Comparison of ENCODE assay signal across 8 mouse cellular contexts in the genomic region with DNA sequence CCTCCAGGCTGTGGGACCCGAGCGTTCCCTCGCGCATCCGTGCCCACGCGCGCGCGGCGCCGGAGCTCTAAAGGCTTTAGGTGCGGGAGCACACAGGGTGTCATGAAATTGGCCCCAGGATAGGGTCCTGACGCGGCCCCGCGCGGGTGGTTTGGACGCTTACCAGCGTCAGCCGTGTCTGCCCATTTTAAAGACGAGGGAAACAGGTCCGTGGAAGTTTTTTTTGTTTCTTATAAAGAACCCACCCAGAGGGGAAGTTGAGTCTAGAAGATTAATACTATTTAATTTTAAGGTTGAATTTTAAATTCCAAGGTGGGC. TPM values are rescaled to one million over a fixed set of nuclear protein-coding genes. Genes with fewer than 3 reads are reported as not detected.
DNase-seq lines count a peak whose midpoint lies in the region; ATAC-seq and TF ChIP-seq lines count a peak whose summit lies in the region.

No protein-coding gene starts in this region.

- no peak for ATAC-seq in lung, embryonic 14.5 days (ENCODE audit: insufficient read depth)
- peak; percentile 13; the same call in 1 of the 2 replicates for ATAC-seq in embryonic facial prominence, embryonic 15.5 days (ENCODE audit: insufficient number of reproducible peaks, low FRiP score, low TSS enrichment, low read depth)
- ATAC-seq in neural tube, embryonic 15.5 days (ENCODE audit: low FRiP score): no peak

- peak overlapping the region; percentile 75 for H3K4me2 ChIP-seq in lung, embryonic 14.5 days
- peak overlapping the region; percentile 84 for H3K4me2 ChIP-seq in embryonic facial prominence, embryonic 15.5 days (replicated peaks)
- H3K4me2 ChIP-seq in neural tube, embryonic 15.5 days: peak overlapping the region; percentile 87

- DNase-seq in lung, embryonic 14.5 days: no peak
- no peak for DNase-seq in lung, postnatal 4 days
- no peak for DNase-seq in limb, embryonic 10.5 days (ENCODE audit: low spot score)
- DNase-seq in yolk sac, embryonic 10.5 days (ENCODE audit: low spot score): no peak
- no peak for DNase-seq in cerebellum, postnatal 14 days
- DNase-seq in thymus, postnatal 25 days: no peak

- H3K4me3 ChIP-seq in lung, embryonic 14.5 days (ENCODE audit: low read depth, low read length): peak overlapping the region; percentile 98
- peak overlapping the region; percentile 82 for H3K4me3 ChIP-seq in embryonic facial prominence, embryonic 15.5 days (replicated peaks)
- peak overlapping the region; percentile 98 for H3K4me3 ChIP-seq in limb, embryonic 10.5 days
- peak overlapping the region; percentile 96 for H3K4me3 ChIP-seq in neural tube, embryonic 15.5 days (replicated peaks)

- H3K36me3 ChIP-seq in lung, embryonic 14.5 days (ENCODE audit: insufficient read depth): peaks cover 21% of the 10 kb centered on the region
- peaks cover 16% of the 10 kb centered on the region for H3K36me3 ChIP-seq in embryonic facial prominence, embryonic 15.5 days
- peaks cover 27% of the 10 kb centered on the region for H3K36me3 ChIP-seq in limb, embryonic 10.5 days
- peaks cover 18% of the 10 kb centered on the region for H3K36me3 ChIP-seq in neural tube, embryonic 15.5 days

- H3K27ac ChIP-seq in lung, embryonic 14.5 days (ENCODE audit: low read depth): peak overlapping the region; percentile 64; the same call in 1 of the 2 replicates
- no peak overlapping the region; the same call in 1 of the 2 replicates for H3K27ac ChIP-seq in embryonic facial prominence, embryonic 15.5 days (replicated peaks)
- H3K27ac ChIP-seq in limb, embryonic 10.5 days: peak overlapping the region; percentile 94
- H3K27ac ChIP-seq in neural tube, embryonic 15.5 days (replicated peaks): peak overlapping the region; percentile 76

- peak overlapping the region; percentile 90 for H3K9ac ChIP-seq in lung, embryonic 14.5 days
- H3K9ac ChIP-seq in embryonic facial prominence, embryonic 15.5 days: peak overlapping the region; percentile 87
- H3K9ac ChIP-seq in neural tube, embryonic 15.5 days (replicated peaks): peak overlapping the region; percentile 89

- no peak for TF ChIP-seq CTCF in lung, embryonic 14.5 days (IDR thresholded peaks at IDR 0.05; ENCODE audit: low read depth)

- no peaks in the 10 kb centered on the region for H3K27me3 ChIP-seq in lung, embryonic 14.5 days (ENCODE audit: insufficient read depth, low read length)
- H3K27me3 ChIP-seq in embryonic facial prominence, embryonic 15.5 days: no peaks in the 10 kb centered on the region
- no peaks in the 10 kb centered on the region for H3K27me3 ChIP-seq in limb, embryonic 10.5 days (ENCODE audit: low read depth, poor library complexity, severe bottlenecking)
- no peaks in the 10 kb centered on the region for H3K27me3 ChIP-seq in neural tube, embryonic 15.5 days (replicated peaks)

- peaks cover 11% of the 10 kb centered on the region for H3K4me1 ChIP-seq in lung, embryonic 14.5 days (ENCODE audit: insufficient read depth)
- H3K4me1 ChIP-seq in embryonic facial prominence, embryonic 15.5 days: peaks cover 44% of the 10 kb centered on the region
- peaks cover 38% of the 10 kb centered on the region for H3K4me1 ChIP-seq in limb, embryonic 10.5 days
- peaks cover 31% of the 10 kb centered on the region for H3K4me1 ChIP-seq in neural tube, embryonic 15.5 days

- under 1% methylated on average over 23 of the region's 23 CpGs for WGBS in lung, embryonic 14.5 days
- WGBS in embryonic facial prominence, embryonic 15.5 days: under 1% methylated on average over 23 of the region's 23 CpGs
- whole genome bisulfite sequencing in limb, embryonic 10.5 days: under 1% methylated on average over 23 of the region's 23 CpGs
- under 1% methylated on average over 23 of the region's 23 CpGs for WGBS in neural tube, embryonic 15.5 days

- no peaks in the 10 kb centered on the region for H3K9me3 ChIP-seq in lung, embryonic 14.5 days (ENCODE audit: low read depth, low read length)
- H3K9me3 ChIP-seq in embryonic facial prominence, embryonic 15.5 days (replicated peaks): no peaks in the 10 kb centered on the region
- no peaks in the 10 kb centered on the region for H3K9me3 ChIP-seq in limb, embryonic 10.5 days (replicated peaks)
- H3K9me3 ChIP-seq in neural tube, embryonic 15.5 days (replicated peaks): no peaks in the 10 kb centered on the region

RNA-seq across cellular contexts. Expression of a gene that starts 0.3 kb away (rescaled TPM):
- 7.5 and 8.6 TPM in 2 replicates for polyA plus RNA-seq in lung, embryonic 14.5 days (2014; fragmentation: Nextera tagmentation; extraction: Ambion mirVana)
- 6.4 and 7.7 TPM in 2 replicates for polyA plus RNA-seq in embryonic facial prominence, embryonic 15.5 days (2015; fragmentation: Nextera tagmentation; extraction: Ambion mirVana)
- polyA plus RNA-seq in limb, embryonic 10.5 days (2016; fragmentation: Nextera tagmentation; extraction: Ambion mirVana): 2.8 and 3.8 TPM in 2 replicates
- 5.5 and 6.2 TPM in 2 replicates for polyA plus RNA-seq in neural tube, embryonic 15.5 days (2015; fragmentation: Nextera tagmentation; extraction: Ambion mirVana)

RNA-seq across cellular contexts. Expression of a gene that starts 35.0 kb away (rescaled TPM):
- polyA plus RNA-seq in lung, embryonic 14.5 days (2014; fragmentation: Nextera tagmentation; extraction: Ambion mirVana): 61.0 and 63.8 TPM in 2 replicates
- 73.3 and 77.6 TPM in 2 replicates for polyA plus RNA-seq in embryonic facial prominence, embryonic 15.5 days (2015; fragmentation: Nextera tagmentation; extraction: Ambion mirVana)
- 62.2 and 70.4 TPM in 2 replicates for polyA plus RNA-seq in limb, embryonic 10.5 days (2016; fragmentation: Nextera tagmentation; extraction: Ambion mirVana)
- 58.4 and 63.7 TPM in 2 replicates for polyA plus RNA-seq in neural tube, embryonic 15.5 days (2015; fragmentation: Nextera tagmentation; extraction: Ambion mirVana)

RNA-seq across cellular contexts. Expression of a gene that starts 52.0 kb away (rescaled TPM):
- 35.5 and 37.9 TPM in 2 replicates for polyA plus RNA-seq in lung, embryonic 14.5 days (2014; fragmentation: Nextera tagmentation; extraction: Ambion mirVana)
- 36.4 and 39.1 TPM in 2 replicates for polyA plus RNA-seq in embryonic facial prominence, embryonic 15.5 days (2015; fragmentation: Nextera tagmentation; extraction: Ambion mirVana)
- 48.6 and 53.9 TPM in 2 replicates for polyA plus RNA-seq in limb, embryonic 10.5 days (2016; fragmentation: Nextera tagmentation; extraction: Ambion mirVana)
- polyA plus RNA-seq in neural tube, embryonic 15.5 days (2015; fragmentation: Nextera tagmentation; extraction: Ambion mirVana): 43.2 and 44.0 TPM in 2 replicates

RNA-seq across cellular contexts. Expression of a gene that starts 54.9 kb away (rescaled TPM):
- polyA plus RNA-seq in lung, embryonic 14.5 days (2014; fragmentation: Nextera tagmentation; extraction: Ambion mirVana): 15.0 and 15.2 TPM in 2 replicates
- polyA plus RNA-seq in embryonic facial prominence, embryonic 15.5 days (2015; fragmentation: Nextera tagmentation; extraction: Ambion mirVana): 27.0 and 28.0 TPM in 2 replicates
- polyA plus RNA-seq in limb, embryonic 10.5 days (2016; fragmentation: Nextera tagmentation; extraction: Ambion mirVana): 23.8 and 24.6 TPM in 2 replicates
- polyA plus RNA-seq in neural tube, embryonic 15.5 days (2015; fragmentation: Nextera tagmentation; extraction: Ambion mirVana): 20.6 and 21.8 TPM in 2 replicates
